Mouse (Mus musculus) erythroblast, embryonic 14.5 days (primary cell): ENCODE measurements around the gene Trim6. TPM values are rescaled to one million over a fixed set of nuclear protein-coding genes. Genes with fewer than 3 reads are reported as not detected.
A peak's percentile ranks its signal among the peaks of the same experiment; 100 is the strongest.

Experiments used
- H3K27me3 ChIP-seq: 2 replicates; pipeline ENCODE4 v1.6.1; 2012; ENCODE audit warnings: inconsistent platforms; ENCODE audit not compliant: control insufficient read depth
- H3K36me3 ChIP-seq: 2 replicates; pipeline ENCODE4 v1.6.1; 2012; ENCODE audit warnings: mild to moderate bottlenecking, inconsistent platforms; ENCODE audit not compliant: control insufficient read depth
- H3K4me1 ChIP-seq: 2 replicates; pipeline ENCODE4 v1.6.1; 2012; ENCODE audit warnings: inconsistent platforms; ENCODE audit not compliant: control insufficient read depth
- H3K4me3 ChIP-seq: replicated peaks from 2 replicates; pipeline ENCODE3; 2012; ENCODE audit warnings: moderate library complexity, mild to moderate bottlenecking, inconsistent platforms
- H3K9me3 ChIP-seq: 2 replicates; pipeline ENCODE4 v1.6.1; 2012; ENCODE audit warnings: low read length, inconsistent platforms, mixed read lengths; ENCODE audit not compliant: control insufficient read depth
- GATA1 ChIP-seq: IDR thresholded peaks from 2 replicates; pipeline ENCODE4 v1.6.1; 2012; ENCODE audit warnings: low read length, inconsistent platforms, mixed read lengths
- TAL1 ChIP-seq: IDR thresholded peaks from 3 replicates; pipeline ENCODE4 v1.6.1; 2012; ENCODE audit warnings: low read length, inconsistent platforms, mixed read lengths
- polyA plus RNA-seq: library from polyadenylated mRNA; stranded (reverse); fragments of >175 nt; gene quantifications from 2 replicates; pipeline ENCODE4 v1.2.3, GENCODE M21; 2012

The Trim6 gene
- not detected in 2 replicates for polyA plus RNA-seq

DNA sequence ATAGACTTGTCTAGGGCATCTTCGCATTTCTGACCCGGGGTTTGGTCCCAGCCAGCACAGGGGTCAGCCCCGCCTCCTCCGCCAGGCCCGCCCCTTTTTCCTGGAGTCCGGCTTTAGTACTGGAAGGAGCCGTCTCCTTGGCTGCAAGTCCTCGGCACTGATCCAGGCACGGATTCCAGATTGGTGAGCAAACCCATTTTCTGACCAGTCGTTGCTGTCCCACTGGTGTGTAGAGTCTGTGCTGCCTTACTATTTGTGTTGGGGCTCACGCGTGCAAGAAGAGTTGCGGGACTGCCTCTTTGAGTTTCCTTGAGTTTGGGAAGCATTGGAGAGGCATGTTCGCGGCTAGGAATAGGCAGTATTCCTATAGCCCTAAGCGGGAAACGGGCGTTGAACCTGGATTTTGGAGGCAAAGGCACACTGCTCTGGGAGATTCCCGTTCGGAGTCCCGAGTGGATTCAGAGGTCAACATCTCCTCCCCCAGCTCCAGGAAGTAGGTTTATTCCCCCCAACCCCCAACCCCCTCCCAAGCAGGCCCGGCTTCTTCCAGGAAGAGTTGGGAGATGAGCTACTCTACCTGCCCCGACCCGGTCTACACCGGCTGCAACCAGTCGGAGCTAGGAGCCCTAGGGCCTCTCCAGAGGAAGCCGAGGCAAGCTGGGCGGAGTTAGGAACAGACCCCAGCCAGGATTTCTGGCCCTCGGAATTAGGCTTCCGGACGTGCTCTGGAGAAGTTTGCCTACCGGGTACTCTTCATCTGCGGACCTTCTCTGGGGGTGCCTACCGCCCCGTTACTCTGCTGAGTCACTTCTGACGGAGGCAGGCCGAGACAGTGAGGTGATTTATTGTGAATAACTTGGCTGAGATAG lies at the start of gene Trim6:
Trim6 (plus strand) TSS at position 93 of the 869 bp plus-strand sequence.
- H3K4me1 ChIP-seq: peaks cover 6% of the 10 kb centered on the region
- no peaks in the 10 kb centered on the region for H3K9me3 ChIP-seq
- H3K4me3 ChIP-seq: peak within 1 kb of the TSS; percentile 39
- no peak for TF ChIP-seq GATA1
- TF ChIP-seq TAL1: no peak
- H3K27me3 ChIP-seq: peaks cover 5% of the 10 kb centered on the region
- H3K36me3 ChIP-seq: no peaks in the 10 kb centered on the region

DNA sequence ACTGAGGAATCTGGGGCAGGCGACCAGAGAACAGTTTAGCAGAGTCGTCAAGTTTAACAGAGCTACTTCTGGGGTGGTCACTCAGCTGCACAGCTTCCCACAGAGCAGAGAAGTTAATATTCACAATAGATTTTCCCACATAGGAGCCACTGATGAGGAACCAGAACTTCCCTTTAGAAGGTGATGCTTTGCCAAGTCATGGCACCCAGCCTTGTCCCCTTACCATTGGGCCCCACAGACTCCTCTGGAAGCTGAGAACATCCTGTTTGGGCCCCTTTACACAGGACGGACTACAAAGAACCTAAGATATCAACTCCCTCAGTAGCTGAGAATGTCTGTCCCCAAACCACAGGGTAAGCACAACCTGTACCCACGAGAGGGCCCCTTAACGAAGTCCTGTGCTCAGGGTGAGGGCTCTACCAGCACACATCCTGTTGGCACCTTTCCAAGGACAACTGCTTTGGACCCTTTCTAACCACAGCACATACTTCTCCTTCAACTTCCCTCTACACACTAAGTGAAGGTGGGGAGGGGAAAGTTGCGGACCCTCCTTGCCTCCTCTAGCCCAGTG lies 48.9 kb upstream of the Trim6 start:
- no peaks in the 10 kb centered on the region for H3K9me3 ChIP-seq
- H3K4me3 ChIP-seq: no peak overlapping the region
- TF ChIP-seq GATA1 (no peak), TAL1 (no peak)
- H3K4me1 ChIP-seq: no peaks in the 10 kb centered on the region
- no peaks in the 10 kb centered on the region for H3K36me3 ChIP-seq
- H3K27me3 ChIP-seq: no peaks in the 10 kb centered on the region

DNA sequence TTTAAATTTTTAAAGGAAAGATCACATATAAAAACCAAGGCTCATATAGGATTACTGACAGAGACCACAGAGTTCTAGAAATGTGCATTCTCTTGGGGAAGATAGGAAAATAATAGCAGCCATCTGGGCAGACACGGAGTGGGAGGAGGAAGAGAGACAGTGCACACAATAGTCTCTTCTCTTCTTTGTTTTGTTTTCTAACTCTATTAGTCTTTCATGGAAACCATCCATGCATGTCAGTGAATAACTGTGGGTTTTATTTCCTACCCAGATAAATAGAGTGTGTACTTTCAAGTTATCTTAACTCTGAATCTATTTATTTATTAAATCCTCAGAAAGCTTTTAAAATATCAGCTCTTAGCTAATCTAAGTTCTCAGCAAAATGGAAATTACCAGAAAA lies 43.5 kb upstream of the Trim6 start:
- H3K4me3 ChIP-seq: no peak overlapping the region
- H3K4me1 ChIP-seq: no peaks in the 10 kb centered on the region
- no peaks in the 10 kb centered on the region for H3K27me3 ChIP-seq
- H3K36me3 ChIP-seq: no peaks in the 10 kb centered on the region
- TF ChIP-seq GATA1: no peak
- no peak for TF ChIP-seq TAL1
- no peaks in the 10 kb centered on the region for H3K9me3 ChIP-seq

DNA sequence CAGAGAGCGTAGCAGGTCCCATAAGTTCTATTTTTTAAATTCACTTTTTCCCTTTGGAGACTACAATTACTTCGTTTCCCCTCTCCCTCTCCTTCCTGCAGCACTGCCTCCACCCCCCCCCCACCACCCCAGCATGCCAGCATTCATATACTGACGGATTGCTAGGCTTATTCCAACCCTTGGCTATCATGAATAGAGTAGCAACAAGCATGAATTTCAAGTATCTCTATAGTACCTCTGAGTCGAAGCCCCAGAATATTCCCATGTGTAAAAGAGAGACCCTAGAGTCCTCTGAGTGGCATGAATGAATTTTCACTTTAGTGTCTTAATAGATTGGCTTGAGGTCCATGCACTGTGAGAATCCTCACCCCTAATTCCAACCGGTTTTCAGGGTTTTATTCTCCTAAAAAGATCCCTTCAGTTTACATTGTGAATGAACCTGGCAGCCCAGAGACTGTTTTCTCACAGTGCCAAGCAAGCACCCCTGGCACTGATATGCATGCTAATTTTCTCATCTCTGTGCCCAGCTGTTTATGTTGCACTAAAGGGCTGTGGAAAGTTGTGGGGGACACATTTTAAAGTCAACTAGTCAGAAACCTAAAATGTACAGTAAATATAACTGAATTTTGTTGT lies 40.1 kb upstream of the Trim6 start:
- no peaks in the 10 kb centered on the region for H3K4me1 ChIP-seq
- no peaks in the 10 kb centered on the region for H3K9me3 ChIP-seq
- no peaks in the 10 kb centered on the region for H3K27me3 ChIP-seq
- H3K4me3 ChIP-seq: no peak overlapping the region
- no peaks in the 10 kb centered on the region for H3K36me3 ChIP-seq
- TF ChIP-seq GATA1 (no peak), TAL1 (no peak)

DNA sequence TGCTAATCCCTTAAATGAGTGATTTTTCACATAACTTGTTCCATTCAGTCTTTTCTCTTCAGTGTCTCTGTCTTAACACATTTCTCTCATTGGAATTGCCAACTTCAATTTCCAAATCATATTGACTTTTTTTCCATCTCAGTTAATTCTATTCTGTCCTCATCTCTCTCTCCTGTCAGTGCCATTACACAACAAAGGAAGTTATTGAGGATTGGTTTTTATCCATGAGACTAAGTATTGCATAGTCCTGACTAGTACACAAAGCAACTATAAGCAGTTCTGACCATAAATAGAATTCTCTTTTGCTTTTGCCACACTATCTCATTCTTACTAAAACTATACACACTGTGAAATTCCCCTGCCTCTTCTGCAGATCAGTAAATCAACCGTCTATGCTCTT lies 39.5 kb upstream of the Trim6 start:
- Histone ChIP-seq H3K36me3 (no peaks in the 10 kb centered on the region), H3K4me1 (no peaks in the 10 kb centered on the region), H3K9me3 (no peaks in the 10 kb centered on the region), H3K27me3 (no peaks in the 10 kb centered on the region), H3K4me3 (no peak overlapping the region)
- TF ChIP-seq TAL1 (no peak), GATA1 (no peak)

DNA sequence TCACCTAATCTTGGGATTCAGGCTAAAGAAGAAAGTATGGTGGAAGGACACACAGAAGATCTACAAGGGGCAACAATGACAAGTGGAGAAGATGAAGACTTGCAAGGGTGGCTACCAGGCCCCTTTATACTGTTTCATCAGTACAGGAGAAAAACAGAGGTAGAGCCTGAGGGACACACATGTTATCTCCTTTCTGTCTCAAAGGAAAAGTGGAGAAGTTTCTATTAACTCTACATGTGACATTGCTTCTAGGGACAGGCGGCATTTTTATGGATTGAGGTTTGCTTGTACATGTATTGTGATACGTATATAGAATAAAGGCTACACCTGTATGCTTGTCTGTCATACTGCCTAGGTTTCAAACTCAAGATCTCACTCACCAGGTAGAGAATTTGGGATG lies 35.3 kb upstream of the Trim6 start, which contains the start of gene Olfr648:
Olfr648 (minus strand) TSS at position 101 of the 400 bp plus-strand sequence.
- Histone ChIP-seq H3K4me1 (no peaks in the 10 kb centered on the region), H3K36me3 (no peaks in the 10 kb centered on the region), H3K27me3 (no peaks in the 10 kb centered on the region), H3K4me3 (no peak within 1 kb of the TSS), H3K9me3 (no peaks in the 10 kb centered on the region)
- no peak for TF ChIP-seq TAL1
- no peak for TF ChIP-seq GATA1

DNA sequence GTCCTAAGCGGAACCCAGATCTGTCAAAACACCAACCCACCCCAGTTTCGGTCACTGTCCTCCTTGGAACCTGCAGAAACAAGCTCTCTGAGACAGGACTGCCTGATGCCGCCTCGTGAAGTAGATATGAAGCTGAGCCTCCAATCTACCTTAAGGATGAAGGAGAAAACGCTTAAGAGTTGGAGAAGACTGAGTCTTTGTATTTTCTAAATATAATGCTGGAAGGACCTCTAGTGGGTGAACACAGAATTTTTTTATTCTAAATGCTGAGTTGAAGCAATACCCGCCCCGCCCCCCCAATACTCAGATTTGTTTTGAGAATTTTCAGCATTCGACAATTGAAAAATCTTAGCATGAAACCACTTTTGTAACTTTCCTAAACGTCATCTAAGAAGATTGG lies 27.3 kb upstream of the Trim6 start:
- H3K4me1 ChIP-seq: no peaks in the 10 kb centered on the region
- H3K9me3 ChIP-seq: no peaks in the 10 kb centered on the region
- TF ChIP-seq GATA1 (no peak), TAL1 (no peak)
- no peaks in the 10 kb centered on the region for H3K27me3 ChIP-seq
- H3K36me3 ChIP-seq: no peaks in the 10 kb centered on the region
- no peak overlapping the region for H3K4me3 ChIP-seq

DNA sequence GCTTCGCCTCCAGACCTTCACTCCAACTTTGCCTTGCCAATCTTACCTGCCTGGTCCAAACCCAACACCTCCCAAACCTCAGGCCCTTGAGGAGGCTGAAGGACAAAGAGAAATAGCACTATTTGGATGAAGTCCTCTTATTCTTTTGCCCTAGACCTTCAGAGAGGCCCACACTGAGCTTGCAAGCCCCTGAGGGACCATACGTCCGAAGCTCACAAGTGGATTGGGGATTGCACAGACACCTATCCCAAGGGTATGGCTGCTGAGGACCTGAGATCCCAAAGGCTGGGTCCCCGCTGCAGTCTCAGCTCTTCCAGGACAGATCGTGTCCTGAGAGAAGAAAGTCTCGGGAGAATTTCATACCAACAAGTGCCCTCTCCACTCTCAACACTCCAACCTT lies 22.7 kb upstream of the Trim6 start, which contains the start of gene Olfr649:
Olfr649 (minus strand) TSS at position 101 of the 400 bp plus-strand sequence.
- TF ChIP-seq GATA1 (no peak), TAL1 (no peak)
- Histone ChIP-seq H3K4me1 (no peaks in the 10 kb centered on the region), H3K4me3 (no peak within 1 kb of the TSS), H3K36me3 (no peaks in the 10 kb centered on the region), H3K9me3 (no peaks in the 10 kb centered on the region), H3K27me3 (no peaks in the 10 kb centered on the region)

DNA sequence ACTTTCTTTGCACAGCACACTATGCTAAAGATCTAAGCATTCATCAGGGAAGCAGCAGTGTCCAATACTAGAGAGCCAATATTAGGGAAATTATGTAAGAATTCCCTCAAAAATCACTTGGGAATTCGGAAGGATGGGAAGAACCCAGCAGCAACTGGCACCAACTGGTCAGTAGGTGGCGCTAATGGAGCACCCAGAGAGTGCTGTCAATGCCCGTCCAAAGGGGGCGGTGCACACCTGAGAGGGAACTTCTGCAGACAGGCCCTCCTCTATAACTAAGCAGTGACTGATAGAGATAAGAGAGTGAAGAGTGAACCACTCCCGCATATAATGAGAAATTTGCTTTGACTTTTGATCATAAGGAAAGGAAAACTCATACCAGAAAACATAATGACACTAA lies 18.8 kb upstream of the Trim6 start:
- H3K4me3 ChIP-seq: no peak overlapping the region
- no peaks in the 10 kb centered on the region for H3K27me3 ChIP-seq
- H3K4me1 ChIP-seq: no peaks in the 10 kb centered on the region
- no peaks in the 10 kb centered on the region for H3K9me3 ChIP-seq
- TF ChIP-seq TAL1: no peak
- TF ChIP-seq GATA1: no peak
- H3K36me3 ChIP-seq: no peaks in the 10 kb centered on the region
